Mouse (Mus musculus) lung, postnatal 36 days (tissue): ENCODE measurements around the gene Ikzf2.

Experiments used
- DNase-seq: peaks from one replicate; pipeline ENCODE4 v3.0.0; 2022; ENCODE audit warnings: mixed read lengths

Gene Ikzf2

GRCm38 (mm10) chr1:69506011-69506410 is 181.0 kb downstream of the Ikzf2 start:
- no peak for DNase-seq

GRCm38 (mm10) chr1:69500388-69500787 is 186.7 kb downstream of the Ikzf2 start:
- DNase-seq = no peak

- DNase-seq = no peak
These were observed 187.4 kb downstream of the Ikzf2 start for GRCm38 (mm10) chr1:69499652-69500051.

GRCm38 (mm10) chr1:69498862-69499306 is 188.2 kb downstream of the Ikzf2 start:
- DNase-seq = no peak

- DNase-seq = no peak
These were observed 191.0 kb downstream of the Ikzf2 start for GRCm38 (mm10) chr1:69496055-69496454.

GRCm38 (mm10) chr1:69493309-69494047 is 193.6 kb downstream of the Ikzf2 start:
- DNase-seq = no peak

GRCm38 (mm10) chr1:69492013-69492412 is 195.0 kb downstream of the Ikzf2 start:
- no peak for DNase-seq

GRCm38 (mm10) chr1:69489026-69489425 is 198.0 kb downstream of the Ikzf2 start:
- DNase-seq = no peak

- no peak for DNase-seq
These were observed 198.4 kb downstream of the Ikzf2 start for GRCm38 (mm10) chr1:69488625-69489024.
